Mouse (Mus musculus) MEL (cell line): Measurements from ENCODE around the gene Acot13.
"Not testable (repeated sequence)": the region's sequence is repeated elsewhere in the genome, so short reads cannot be mapped to it uniquely, and the experiment has no call there.

ENCODE experiments used
- E2F4 ChIP-seq: IDR thresholded peaks from 2 replicates; pipeline ENCODE4 v1.6.1; 2011; ENCODE audit warnings: low read depth, low read length, improper control_type of control experiment, borderline replicate concordance
- MXI1 ChIP-seq: IDR thresholded peaks from 2 replicates; pipeline ENCODE4 v1.6.1; 2011; ENCODE audit warnings: mild to moderate bottlenecking, low read depth, low read length, improper control_type of control experiment
- POLR2A ChIP-seq, 2 experiments: IDR thresholded peaks; 2 replicates each; pipeline ENCODE4 v1.6.1; 2011 to 2012; ENCODE audit warnings: low read length in 2 of 2, mild to moderate bottlenecking in 2 of 2, control low read depth in 1 of 2, improper control_type of control experiment in 1 of 2, low read depth in 1 of 2, moderate library complexity in 1 of 2; ENCODE audit not compliant: control insufficient read depth in 1 of 2, insufficient read depth in 1 of 2, poor library complexity in 1 of 2
- RAD21 ChIP-seq: IDR thresholded peaks from 2 replicates; pipeline ENCODE4 v1.6.1; 2011; ENCODE audit warnings: mild to moderate bottlenecking, low read depth, low read length, improper control_type of control experiment
- TBP ChIP-seq: IDR thresholded peaks from 2 replicates; pipeline ENCODE4 v1.8.0; 2011; ENCODE audit warnings: low read depth, low read length, improper control_type of control experiment

DNA sequence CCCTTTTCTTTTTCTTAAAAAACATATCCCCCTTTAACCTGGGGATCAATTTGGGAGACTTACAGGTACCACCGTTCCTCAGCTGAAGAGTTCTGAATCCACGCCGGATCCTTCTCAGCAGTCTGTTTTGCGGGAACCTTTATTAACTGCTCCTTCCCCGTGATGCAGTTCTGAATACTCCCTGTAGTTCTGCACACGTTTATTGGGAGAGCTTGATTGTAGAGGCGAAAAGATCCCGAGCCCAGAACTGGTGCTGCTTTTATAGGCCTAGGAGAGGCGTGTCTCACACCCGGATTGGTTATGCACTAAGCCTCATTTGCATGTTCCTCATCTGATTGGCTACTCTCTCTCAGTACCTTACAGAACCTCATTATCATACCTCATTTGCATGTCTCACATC, 59.9 kb downstream of the Acot13 start:
- not testable (repeated sequence) for TF ChIP-seq MXI1, RAD21, E2F4
- TF ChIP-seq POLR2A (IDR thresholded peaks at IDR 0.05; ENCODE audit: control insufficient read depth in 1 of 2, insufficient read depth in 1 of 2, low read depth in 1 of 2, low read length in 2 of 2, poor library complexity in 1 of 2), result peak in 1 of 2 experiments; percentile 66; a peak in 2 of 4 replicates
- peak; percentile 92 for TF ChIP-seq TBP
